Comparison of ENCODE assay signal across 8 mouse cellular contexts in the genomic region with DNA sequence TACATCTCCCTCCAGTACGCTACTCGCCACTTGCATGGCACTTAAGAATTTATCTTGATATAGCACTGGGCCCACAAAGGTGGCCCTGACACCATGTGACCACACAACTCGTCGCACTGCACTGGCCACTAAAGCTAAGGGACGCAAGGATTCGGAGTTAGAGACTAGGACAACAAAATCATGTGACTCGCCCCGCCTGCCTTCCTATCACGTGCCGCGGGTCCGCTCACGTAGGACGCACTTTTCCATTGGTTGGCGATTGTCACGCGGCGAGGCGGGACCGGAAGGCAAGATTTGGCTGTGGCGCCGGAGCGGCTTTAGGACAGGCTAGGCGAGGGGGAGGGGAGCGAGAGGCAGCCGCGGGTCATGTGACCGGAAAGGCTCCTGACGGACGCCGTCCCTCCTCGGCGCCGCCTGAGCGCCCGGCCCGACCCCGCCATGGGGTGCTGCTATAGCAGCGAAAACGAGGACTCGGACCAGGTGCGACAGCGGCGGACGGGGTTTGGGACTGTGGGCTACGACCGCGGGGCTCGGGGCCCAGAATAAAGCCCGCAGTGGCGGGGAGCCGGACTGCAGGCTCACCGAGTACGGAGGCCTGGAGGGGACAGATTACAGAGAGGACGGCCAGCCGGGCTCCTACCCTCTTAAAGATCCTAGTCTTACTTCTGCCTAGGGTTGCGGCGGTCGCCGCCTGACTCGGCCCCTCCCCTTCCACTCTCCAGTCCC. TPM values are rescaled to one million over a fixed set of nuclear protein-coding genes. Genes with fewer than 3 reads are reported as not detected.
DNase-seq lines count a peak whose midpoint lies in the region; ATAC-seq and TF ChIP-seq lines count a peak whose summit lies in the region.

A gene (plus strand): TSS at position 344 of the 726 bp plus-strand sequence.

- H3K36me3 ChIP-seq in megakaryocyte, embryonic 14.5 days (replicated peaks; ENCODE audit: low read length) = peaks cover 48% of the 10 kb centered on the region

- H3K4me1 ChIP-seq in cortical plate, adult 2 months (ENCODE audit: control insufficient read depth, insufficient read depth, low read length) = peaks cover 5% of the 10 kb centered on the region
- peaks cover 61% of the 10 kb centered on the region for H3K4me1 ChIP-seq in megakaryocyte, embryonic 14.5 days

- no peak for TF ChIP-seq CTCF in cortical plate, adult 2 months (IDR thresholded peaks at IDR 0.05; ENCODE audit: extremely low read depth, insufficient read depth, low read length)

- peak within 1 kb of the TSS; percentile 77 for H3K27ac ChIP-seq in cortical plate, adult 2 months (ENCODE audit: insufficient read depth, low read length)

- no peaks in the 10 kb centered on the region for H3K27me3 ChIP-seq in megakaryocyte, embryonic 14.5 days (replicated peaks)

- peak; percentile 92 for TF ChIP-seq POLR2A in cortical plate, adult 2 months (IDR thresholded peaks at IDR 0.05; ENCODE audit: extremely low read depth, insufficient read depth, low read length)

- peak; percentile 98 for ATAC-seq in activated CD4-positive, CD25-positive, alpha-beta regulatory T cell, adult 4 months

- peak; percentile 99 to 100 for DNase-seq in gastrocnemius, adult 8-10 months (ENCODE audit: low spot score in 2 of 2)
- peak; percentile 95 for DNase-seq in hindlimb bud, embryonic 11.5 days (ENCODE audit: extremely low spot score, low read depth, low spot score)
- peak; percentile 95 to 100 for DNase-seq in left cerebral cortex, adult 8-10 months (ENCODE audit: low spot score in 2 of 2)
- DNase-seq in right cerebral cortex, postnatal 10 days (ENCODE audit: low spot score in 2 of 2) = peak; percentile 100
- DNase-seq in urinary bladder, postnatal 25 days (ENCODE audit: low spot score) = peak; percentile 98

- H3K9me3 ChIP-seq in megakaryocyte, embryonic 14.5 days = 0 out of 2 replicates have a peak, but pooled peaks cover 3% of the 10 kb centered on the region

- H3K4me3 ChIP-seq in cortical plate, adult 2 months (ENCODE audit: insufficient read depth, low read length) = peak within 1 kb of the TSS; percentile 27
- peak within 1 kb of the TSS; percentile 94 for H3K4me3 ChIP-seq in megakaryocyte, embryonic 14.5 days (replicated peaks)

RNA-seq across cellular contexts. Expression of the gene that starts here (rescaled TPM):
- polyA plus RNA-seq in activated CD4-positive, CD25-positive, alpha-beta regulatory T cell, adult 4 months (2017; shearing (Covaris generic)) = 100 to 1,000 TPM; 127 to 131 TPM
- polyA plus RNA-seq in cortical plate, adult 2 months (2012; rRNA removed) = 199 and 213 TPM in 2 replicates
- 100 to 1,000 TPM in 1 of 4 experiments, 10 to 100 TPM in 3; 92.8 to 102 (median 96.2) TPM for total RNA-seq in gastrocnemius, adult 8-10 months (2022)
- total RNA-seq in left cerebral cortex, adult 8-10 months (2022) = 10 to 100 TPM; 83.0 to 96.2 (median 90.5) TPM
- polyA plus RNA-seq in megakaryocyte, embryonic 14.5 days (2012; ENCODE audit: insufficient read depth, low replicate concordance) = 156 and 181 TPM in 2 replicates

Comparison
In these comparisons a context has a peak if more than half of its experiments do, and no peak if none do; other contexts are left out.
1. Peak in every context shown above with its lines: DNase-seq, ATAC-seq, H3K4me3 ChIP-seq and H3K27ac ChIP-seq.